In the genomic region with DNA sequence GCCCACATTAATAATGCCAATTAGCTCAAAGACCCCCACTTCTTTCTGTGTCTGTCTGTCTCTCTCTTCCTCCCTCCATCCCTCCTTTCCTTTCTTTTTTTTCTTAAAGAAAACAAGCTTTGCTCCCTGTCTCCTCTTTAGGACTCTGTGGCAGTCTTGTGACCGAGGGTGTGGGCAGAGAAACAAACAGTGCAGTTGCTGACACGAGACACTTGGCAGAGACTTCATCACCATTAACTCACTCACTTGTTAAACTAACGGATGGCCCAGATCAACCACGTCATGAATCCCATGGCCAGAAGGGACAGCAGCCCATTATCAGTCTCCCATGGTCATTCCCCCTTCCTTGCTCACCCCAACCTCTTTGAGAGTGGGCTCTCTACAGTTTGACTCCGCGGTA, we compare ENCODE assay signal across 17 mouse cellular contexts.
"Had no signal": no experiment of that assay in that cellular context is flagged by ENCODE, and none has a peak within 500 bp of the region (broad histone marks: within the 10 kb centered on the region; RNA-seq: fewer than 3 reads in every experiment).

No protein-coding gene starts in this region.

- H3K9me3 ChIP-seq: lung, embryonic 15.5 days; megakaryocyte, embryonic 14.5 days; midbrain, embryonic 13.5 days; midbrain, embryonic 15.5 days; neural tube, embryonic 12.5 days; stomach, embryonic 15.5 days had no signal

- H3K4me1 ChIP-seq: lung, embryonic 15.5 days; megakaryocyte, embryonic 14.5 days; midbrain, embryonic 13.5 days; midbrain, embryonic 15.5 days; neural tube, embryonic 12.5 days; stomach, embryonic 15.5 days had no signal

- ATAC-seq: lung, postnatal 0 days; midbrain, embryonic 13.5 days; midbrain, embryonic 15.5 days had no signal

- DNase-seq: lung, adult 2 months; lung, postnatal 14 days; lung, postnatal 36 days; right cerebral cortex, postnatal 14 days; thymus, adult 2 months; thymus, postnatal 25 days; thymus, postnatal 4 days had no signal

- H3K27me3 ChIP-seq: lung, embryonic 15.5 days; megakaryocyte, embryonic 14.5 days; midbrain, embryonic 15.5 days; neural tube, embryonic 12.5 days; stomach, embryonic 15.5 days had no signal

- H3K27ac ChIP-seq: lung, embryonic 15.5 days; macrophage; midbrain, embryonic 13.5 days; midbrain, embryonic 15.5 days; neural tube, embryonic 12.5 days; stomach, embryonic 15.5 days; stomach, postnatal 0 days had no signal

- H3K4me2 ChIP-seq: lung, embryonic 15.5 days; midbrain, embryonic 11.5 days; midbrain, embryonic 13.5 days; midbrain, embryonic 15.5 days; neural tube, embryonic 12.5 days; stomach, embryonic 15.5 days had no signal

- H3K4me3 ChIP-seq: lung, embryonic 15.5 days; megakaryocyte, embryonic 14.5 days; midbrain, embryonic 13.5 days; midbrain, embryonic 15.5 days; neural tube, embryonic 12.5 days; stomach, embryonic 15.5 days had no signal

- H3K9ac ChIP-seq: lung, embryonic 15.5 days; midbrain, embryonic 13.5 days; midbrain, embryonic 15.5 days; neural tube, embryonic 12.5 days; stomach, embryonic 15.5 days had no signal

- H3K36me3 ChIP-seq: lung, embryonic 15.5 days; midbrain, embryonic 13.5 days; midbrain, embryonic 15.5 days; neural tube, embryonic 12.5 days; stomach, embryonic 15.5 days had no signal
